Mouse (Mus musculus): ENCODE data around the gene Asb14. TPM values are rescaled to one million over a fixed set of nuclear protein-coding genes. Genes with fewer than 3 reads are reported as not detected.

The Asb14 gene
- total RNA-seq, 2 experiments from 2014 or later: 55.2 to 102 TPM

- DNase-seq: no peak
Observed at GRCm38 (mm10) chr14:26960518-26960917, 66.2 kb downstream of the Asb14 start.

Other genes starting within 250 kb of the Asb14 start
- 1 to 10 TPM; 2.9 to 3.1 TPM for gene Pde12, start 224.7 kb upstream of the Asb14 start, total RNA-seq (2021)
- not detected for gene Dnah12, start 201.3 kb upstream of the Asb14 start, total RNA-seq (2021)
- 10 to 100 TPM; 15.9 to 17.3 TPM for gene Appl1, start 76.7 kb downstream of the Asb14 start, total RNA-seq (2021)
- gene Hesx1, start 99.9 kb downstream of the Asb14 start, total RNA-seq (2021): not detected
- 1 to 10 TPM; 2.1 to 2.4 TPM for gene Il17rd, start 144.4 kb downstream of the Asb14 start, total RNA-seq (2021)
- gene Arhgef3, start 220.3 kb downstream of the Asb14 start, total RNA-seq (2021): 10 to 100 TPM in 1 of 2 experiments, 1 to 10 TPM in 1; 8.1 to 10.9 TPM

Measured in gastrocnemius, postnatal 25 days (tissue).